Mouse (Mus musculus) lung, adult 2 months (tissue): ENCODE data around the gene Gm26657. TPM values are rescaled to one million over a fixed set of nuclear protein-coding genes. Genes with fewer than 3 reads are reported as not detected.

Experiments
- DNase-seq: peaks from one replicate; pipeline ENCODE4 v3.0.0; 2022
- H3K4me1 ChIP-seq: fragments of 200-500 bp; 2 replicates; pipeline ENCODE4 v1.6.1; 2011; ENCODE audit warnings: low read length; ENCODE audit not compliant: control insufficient read depth, insufficient read depth
- H3K4me3 ChIP-seq: fragments of 200-500 bp; replicated peaks from 2 replicates; pipeline ENCODE3; 2011; ENCODE audit warnings: low read depth, mild to moderate bottlenecking, control low read depth, low read length; ENCODE audit errors: extremely low read depth
- CTCF ChIP-seq: fragments of 200-500 bp; IDR thresholded peaks from 2 replicates; pipeline ENCODE4 v1.5.1; 2011; ENCODE audit warnings: mild to moderate bottlenecking, low read length, control low read depth; ENCODE audit not compliant: insufficient read depth
- POLR2A ChIP-seq: fragments of 200-500 bp; IDR thresholded peaks from 2 replicates; pipeline ENCODE4 v1.6.1; 2011; ENCODE audit warnings: low read depth, mild to moderate bottlenecking, control low read depth, low read length, borderline replicate concordance; ENCODE audit errors: extremely low read depth
- WGBS: fragments of 180-500 bp; shearing (Covaris S2); methylation state at CpG from one replicate; pipeline ENCODE4 v1.1.7; 2018; 5-methylcytosine and 5-hydroxymethylcytosine counted together
- polyA plus RNA-seq: library from polyadenylated mRNA; depleted of rRNA; stranded (reverse); fragments of >200 nt; gene quantifications from 2 replicates; pipeline ENCODE4 v1.2.3, GENCODE M21; 2012

The Gm26657 gene
- polyA plus RNA-seq, 1 experiment, result not detected

GRCm38 (mm10) chr4:56722346-56722745 is 17.5 kb upstream of the Gm26657 start:
- WGBS, result 64% methylated on average over 6 of the region's 6 CpGs
- Histone ChIP-seq H3K4me1 (no peaks in the 10 kb centered on the region), H3K4me3 (no peak overlapping the region)
- DNase-seq, result no peak
- TF ChIP-seq POLR2A (no peak), CTCF (no peak)

- TF ChIP-seq CTCF, result no peak
- TF ChIP-seq POLR2A, result no peak
- no peak for DNase-seq
- 79% methylated on average over 6 of the region's 6 CpGs for WGBS
- Histone ChIP-seq H3K4me3 (no peak overlapping the region), H3K4me1 (no peaks in the 10 kb centered on the region)
These were observed 16.6 kb upstream of the Gm26657 start for GRCm38 (mm10) chr4:56723237-56723636.

GRCm38 (mm10) chr4:56725839-56726238 is 14.0 kb upstream of the Gm26657 start:
- 55% methylated on average over 8 of the region's 8 CpGs for WGBS
- H3K4me1 ChIP-seq, result no peaks in the 10 kb centered on the region
- H3K4me3 ChIP-seq, result no peak overlapping the region
- TF ChIP-seq POLR2A, result no peak
- TF ChIP-seq CTCF, result no peak
- DNase-seq, result no peak

GRCm38 (mm10) chr4:56740611-56741010 is 741 bp downstream of the Gm26657 start:
- 96% methylated on average over 20 of the region's 20 CpGs for WGBS
- Histone ChIP-seq H3K4me1 (no peaks in the 10 kb centered on the region), H3K4me3 (no peak overlapping the region)
- no peak for TF ChIP-seq CTCF
- no peak for TF ChIP-seq POLR2A
- DNase-seq, result no peak

- Histone ChIP-seq H3K4me3 (no peak within 1 kb of the TSS), H3K4me1 (no peaks in the 10 kb centered on the region)
- no peak for TF ChIP-seq CTCF
- TF ChIP-seq POLR2A, result no peak
- WGBS, result 95% methylated on average over 13 of the region's 13 CpGs
- DNase-seq, result no peak
These were observed 1.2 kb downstream of the Gm26657 start, which contains the start of gene Actl7b for GRCm38 (mm10) chr4:56741041-56741493. TSS of gene Actl7b (minus strand) at chr4:56741443.

- 84% methylated on average over 4 of the region's 4 CpGs for WGBS
- Histone ChIP-seq H3K4me1 (no peaks in the 10 kb centered on the region), H3K4me3 (no peak overlapping the region)
- TF ChIP-seq CTCF (no peak), POLR2A (no peak)
- no peak for DNase-seq
These were observed 2.8 kb downstream of the Gm26657 start for GRCm38 (mm10) chr4:56742698-56743097.

GRCm38 (mm10) chr4:56743363-56744195 is 3.7 kb downstream of the Gm26657 start, which contains the start of gene Actl7a:
TSS of gene Actl7a (plus strand) at chr4:56743413.
- DNase-seq, result no peak
- Histone ChIP-seq H3K4me1 (no peaks in the 10 kb centered on the region), H3K4me3 (no peak within 1 kb of the TSS)
- WGBS, result 94% methylated on average over 21 of the region's 21 CpGs
- no peak for TF ChIP-seq POLR2A
- no peak for TF ChIP-seq CTCF

GRCm38 (mm10) chr4:56746345-56746744 is 6.5 kb downstream of the Gm26657 start:
- 90% methylated on average over 2 of the region's 2 CpGs for WGBS
- no peak for TF ChIP-seq POLR2A

GRCm38 (mm10) chr4:56747456-56747855 is 7.6 kb downstream of the Gm26657 start:
- H3K4me3 ChIP-seq, result no peak overlapping the region
- H3K4me1 ChIP-seq, result no peaks in the 10 kb centered on the region
- no peak for DNase-seq
- WGBS, result 97% methylated on average over 9 of the region's 9 CpGs
- no peak for TF ChIP-seq POLR2A
- no peak for TF ChIP-seq CTCF

More at GRCm38 (mm10) chr4:56746345-56746744, 6.5 kb downstream of the Gm26657 start:
- DNase-seq, result no peak
- Histone ChIP-seq H3K4me1 (no peaks in the 10 kb centered on the region), H3K4me3 (no peak overlapping the region)

- no peaks in the 10 kb centered on the region for H3K4me1 ChIP-seq
- 69% methylated on average over 5 of the region's 5 CpGs for WGBS
- no peak for TF ChIP-seq CTCF
- no peak for TF ChIP-seq POLR2A
- H3K4me3 ChIP-seq, result no peak overlapping the region
- DNase-seq, result peak; percentile 25
These were observed 16.2 kb downstream of the Gm26657 start for GRCm38 (mm10) chr4:56756021-56756420.
